Mouse (Mus musculus): ENCODE data around the gene Gm20388.
"Not testable (repeated sequence)": the region's sequence is repeated elsewhere in the genome, so short reads cannot be mapped to it uniquely, and the experiment has no call there.

Gm20388 gene

DNA sequence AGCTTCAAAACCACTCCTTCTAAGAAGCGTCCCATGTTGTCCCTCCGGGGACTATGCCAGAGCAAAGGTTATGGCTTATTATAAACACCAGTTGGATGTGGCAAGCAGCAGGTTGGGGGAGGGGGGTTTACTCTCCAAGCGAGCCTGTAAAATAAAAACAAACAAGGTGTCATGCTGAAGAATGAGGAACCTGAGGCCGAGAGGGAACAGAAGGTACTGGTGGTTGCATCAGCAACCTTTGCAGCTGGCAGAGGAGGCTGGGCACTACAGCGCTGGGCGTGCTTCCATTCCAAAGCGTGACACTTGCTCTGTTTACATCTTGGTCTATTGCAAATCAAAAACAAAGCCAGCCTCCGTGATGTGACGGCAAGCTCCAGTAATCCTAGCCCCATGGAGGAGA, 1669.8 kb downstream of the Gm20388 start:
- DNase-seq = no peak

DNA sequence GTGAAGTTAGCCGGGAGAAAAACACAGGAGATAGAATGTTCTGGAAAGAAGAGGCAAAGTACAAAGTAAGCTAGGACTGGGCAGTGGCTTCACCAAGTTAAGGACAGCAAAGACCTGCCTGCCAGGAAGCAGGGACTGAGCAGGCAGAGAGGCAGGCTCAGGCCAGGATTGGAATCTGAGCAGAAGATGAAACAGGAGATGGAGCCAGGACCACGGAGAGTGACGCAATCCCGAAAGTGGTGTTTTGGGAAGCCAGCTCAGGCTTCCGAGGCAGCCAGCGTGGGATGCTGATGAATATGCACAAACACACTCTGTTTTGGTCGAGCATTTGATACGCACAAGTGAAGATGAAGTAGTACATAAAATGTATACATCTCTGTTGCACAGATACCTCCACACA, 1673.0 kb downstream of the Gm20388 start:
- no peak for DNase-seq

DNA sequence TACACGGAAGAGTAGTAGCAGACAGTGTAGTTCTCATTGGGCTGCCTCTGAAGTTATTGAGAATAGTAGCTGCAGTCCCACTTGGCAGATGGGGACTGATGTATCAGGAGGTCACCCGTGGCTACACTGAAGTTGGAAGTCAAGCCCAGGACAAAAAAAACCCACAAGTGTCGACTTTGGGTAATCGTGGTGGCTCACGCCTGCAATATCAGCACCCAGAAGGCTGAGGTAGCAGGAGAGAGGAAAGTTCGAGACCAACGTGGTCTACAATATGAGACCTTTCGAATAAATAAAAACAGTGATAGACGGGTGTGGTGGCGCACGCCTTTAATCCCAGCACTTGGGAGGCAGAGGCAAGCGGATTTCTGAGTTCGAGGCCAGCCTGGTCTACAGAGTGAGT, 1674.1 kb downstream of the Gm20388 start:
- DNase-seq = no peak

DNA sequence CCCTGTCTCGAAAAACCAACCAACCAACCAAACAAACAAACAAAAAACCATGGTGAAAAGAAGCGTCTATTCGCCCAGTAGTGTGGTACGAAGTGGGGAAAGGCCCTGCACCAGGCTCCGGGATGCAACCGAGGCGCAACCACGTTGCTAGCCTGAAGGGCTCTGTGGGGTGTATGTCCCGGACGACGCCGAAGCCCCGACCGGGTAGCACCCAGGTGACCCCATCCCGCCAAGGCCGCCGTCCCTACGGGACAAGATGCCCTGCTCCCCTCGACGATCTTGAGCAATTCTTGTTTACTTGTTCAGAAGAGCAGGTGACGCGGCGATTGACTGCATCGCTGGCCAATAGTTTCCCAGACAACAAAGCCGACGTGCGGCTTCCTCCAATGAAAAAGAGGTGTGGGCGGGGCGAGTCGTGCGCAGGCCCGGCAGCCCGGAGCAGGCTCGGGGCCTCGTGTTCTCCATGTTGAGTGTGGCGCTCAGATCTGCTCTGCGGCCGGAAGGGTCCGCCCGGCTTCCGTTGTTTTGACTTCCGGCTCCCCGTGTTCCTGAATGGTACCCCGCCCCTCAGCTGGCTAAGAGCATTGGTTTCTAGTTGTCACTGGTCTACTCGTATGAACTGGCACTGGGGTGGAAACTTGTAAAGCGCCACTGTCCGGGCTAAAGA, 1674.7 kb downstream of the Gm20388 start:
- peak; percentile 99 for DNase-seq

DNA sequence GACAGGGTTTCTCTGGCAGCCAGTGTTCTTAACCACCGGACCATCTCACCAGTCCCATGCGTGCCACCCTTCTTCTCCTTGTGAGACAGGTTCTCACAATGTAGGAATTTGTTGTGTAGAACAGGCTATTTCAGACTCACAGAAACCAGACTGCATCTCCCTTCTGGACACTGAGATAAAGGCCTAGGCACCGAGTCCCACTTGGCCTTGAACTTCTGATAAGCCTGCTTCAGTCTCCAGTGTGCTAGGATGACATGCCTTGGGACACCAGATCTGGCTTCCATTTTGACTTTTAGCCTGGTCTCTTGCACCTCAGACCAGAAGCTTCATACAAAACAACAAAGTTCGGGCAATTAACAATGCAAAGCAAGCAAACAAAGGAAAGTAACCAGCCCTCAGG, 1678.1 kb downstream of the Gm20388 start:
- DNase-seq = no peak

DNA sequence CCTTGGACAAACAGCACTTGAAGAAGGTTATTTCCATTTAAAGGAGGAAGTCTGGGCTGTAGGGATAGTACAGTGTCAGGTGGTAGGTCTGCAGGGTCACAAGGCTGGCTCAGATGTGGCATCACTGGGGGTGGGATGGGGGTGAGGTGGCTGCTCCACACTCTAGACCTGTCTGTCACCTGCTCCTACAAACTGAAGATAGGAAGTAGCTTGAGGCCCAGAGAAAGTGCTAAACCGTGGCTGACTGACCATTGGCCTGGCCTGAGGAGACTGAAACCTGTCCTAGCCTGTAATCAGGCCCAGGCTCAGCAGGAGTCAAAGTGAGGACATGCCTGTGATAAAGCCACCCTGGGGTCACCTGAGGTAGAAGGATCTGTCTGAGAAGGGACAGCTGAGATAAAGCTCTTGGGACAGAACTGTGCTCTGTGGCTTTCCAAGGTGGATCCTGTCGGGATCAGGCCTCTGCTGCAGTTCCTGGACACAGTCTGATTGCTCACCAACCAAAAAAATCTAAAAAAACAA, 1678.6 kb downstream of the Gm20388 start:
- DNase-seq = no peak

DNA sequence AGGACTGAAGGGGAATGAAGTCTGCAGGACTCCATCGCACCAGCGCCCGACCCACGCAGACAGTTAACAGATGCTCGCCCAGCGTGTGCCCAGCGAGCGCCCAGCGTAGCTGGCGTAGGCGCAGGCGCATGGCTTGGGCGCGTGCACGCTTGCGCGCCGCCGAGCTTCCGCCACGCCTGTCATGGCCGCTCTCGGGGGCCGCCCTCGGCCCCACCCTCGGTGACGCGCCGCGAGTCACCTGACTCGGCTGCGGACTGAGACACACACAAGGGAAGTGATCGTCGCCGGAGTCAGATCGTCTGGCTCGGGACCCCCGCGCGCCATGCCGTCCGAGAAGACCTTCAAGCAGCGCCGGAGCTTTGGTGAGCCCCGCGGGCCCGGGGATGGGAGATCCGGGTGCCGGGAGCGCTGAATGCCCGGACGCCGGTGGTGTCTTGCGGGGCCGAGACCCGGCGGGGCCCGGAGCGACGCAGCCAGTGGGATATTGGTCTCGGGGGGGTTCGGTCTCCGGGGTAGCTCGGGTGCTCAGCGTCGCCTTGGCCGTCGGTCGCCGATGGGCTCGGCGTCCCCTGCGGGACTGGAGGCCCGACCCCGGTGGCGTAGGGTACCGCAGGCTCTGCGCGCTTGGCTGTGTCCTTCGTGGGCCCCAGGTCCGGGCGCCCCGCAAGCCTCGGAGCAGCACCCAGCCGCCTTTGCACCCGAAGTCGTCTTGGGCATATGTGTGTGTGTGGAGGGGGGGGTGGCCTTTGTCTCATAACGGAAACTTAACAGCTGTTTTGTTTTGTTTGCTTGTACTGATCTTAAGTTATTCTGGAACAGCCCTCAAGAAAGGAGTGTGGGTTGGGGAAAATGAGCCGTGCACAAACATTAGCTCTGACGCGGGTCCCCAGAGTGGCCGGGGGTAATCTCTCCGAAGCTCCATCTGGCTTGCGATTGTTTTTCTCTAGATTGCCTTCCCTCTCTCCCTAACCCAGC, 1679.8 kb downstream of the Gm20388 start, which contains the start of gene Map1lc3b:
TSS of gene Map1lc3b (plus strand) at position 159 of the 975 bp plus-strand sequence.
- DNase-seq = peak; percentile 97

DNA sequence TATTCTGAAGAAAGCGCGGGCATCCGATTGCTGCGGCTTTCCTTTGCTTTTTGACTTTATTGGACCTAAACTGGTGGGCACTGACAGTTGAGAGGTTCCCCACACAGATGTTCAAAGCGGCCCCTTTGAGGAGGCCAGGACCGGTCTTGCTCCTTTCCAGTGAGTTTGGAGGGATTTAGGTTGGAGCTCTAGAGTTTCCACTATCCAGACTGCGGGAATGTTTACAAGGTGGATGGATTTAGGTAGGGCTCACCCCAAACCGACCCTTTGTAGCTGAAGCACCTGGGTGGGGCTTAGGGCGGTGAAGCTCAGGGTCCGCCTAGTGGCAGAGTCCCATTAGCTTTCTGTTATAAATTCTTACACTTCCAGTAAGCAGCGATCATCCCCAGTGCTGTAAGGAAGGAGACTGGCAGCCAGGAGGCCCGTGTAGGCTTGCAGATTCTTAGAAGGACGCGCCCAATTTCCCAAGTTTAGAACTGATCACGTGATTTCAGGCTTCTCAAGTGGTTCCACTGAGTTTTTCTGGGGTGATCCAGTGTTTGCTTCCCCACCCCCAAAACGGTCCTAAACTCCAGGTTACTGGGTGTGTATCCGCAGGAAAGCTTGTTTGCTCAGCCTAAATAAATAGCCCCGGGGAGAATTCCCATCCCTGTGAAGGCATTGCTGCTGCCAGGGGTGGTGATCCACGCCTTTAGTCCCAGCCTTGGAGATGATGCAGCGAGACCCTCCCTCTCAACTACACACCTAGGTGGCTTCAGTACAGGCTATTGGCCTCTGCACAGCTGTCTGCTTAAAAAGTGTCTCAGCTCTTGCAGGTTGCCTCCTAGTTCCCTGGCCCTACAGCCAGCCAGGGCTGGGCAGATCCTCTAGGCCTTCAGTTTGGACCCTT, 1680.8 kb downstream of the Gm20388 start:
- DNase-seq = peak; percentile 71

DNA sequence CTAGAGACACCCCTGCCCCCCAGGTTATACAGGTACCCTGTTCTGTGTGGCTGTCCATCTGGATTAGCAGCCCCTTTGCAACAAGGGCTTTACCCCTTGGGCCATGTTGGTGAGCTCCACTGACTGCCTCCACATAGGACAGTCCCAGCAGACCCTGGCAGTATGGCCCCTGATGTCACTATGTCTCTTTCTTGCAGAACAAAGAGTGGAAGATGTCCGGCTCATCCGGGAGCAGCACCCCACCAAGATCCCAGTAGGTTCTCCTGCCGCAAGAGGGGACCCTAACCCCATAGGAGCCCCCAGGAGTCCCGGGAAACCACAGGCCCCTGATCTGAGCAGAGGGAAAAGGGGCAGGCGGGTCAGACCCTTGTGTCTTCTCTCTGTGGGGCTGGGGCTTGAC, 1682.7 kb downstream of the Gm20388 start:
- DNase-seq = no peak

DNA sequence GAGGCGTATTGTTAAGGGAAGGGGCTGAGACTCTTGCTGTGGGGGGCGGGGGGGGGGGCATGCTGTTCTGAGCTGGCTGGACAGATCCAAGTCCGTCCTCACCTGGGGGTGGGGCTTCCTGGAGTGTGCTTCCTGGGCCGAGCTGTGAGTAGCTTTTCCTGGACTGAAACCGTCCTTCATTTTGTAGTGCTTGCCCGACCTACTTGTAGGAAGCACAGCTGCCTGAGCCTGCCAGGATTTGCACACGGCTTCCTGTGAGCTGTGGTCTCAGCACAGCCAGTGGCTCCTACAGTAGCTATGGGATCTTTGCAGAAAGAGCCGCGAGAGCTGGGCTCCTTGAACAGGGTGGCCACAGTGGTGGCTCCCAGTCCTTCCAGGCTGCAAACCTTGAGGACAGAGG, 1683.3 kb downstream of the Gm20388 start:
- no peak for DNase-seq

DNA sequence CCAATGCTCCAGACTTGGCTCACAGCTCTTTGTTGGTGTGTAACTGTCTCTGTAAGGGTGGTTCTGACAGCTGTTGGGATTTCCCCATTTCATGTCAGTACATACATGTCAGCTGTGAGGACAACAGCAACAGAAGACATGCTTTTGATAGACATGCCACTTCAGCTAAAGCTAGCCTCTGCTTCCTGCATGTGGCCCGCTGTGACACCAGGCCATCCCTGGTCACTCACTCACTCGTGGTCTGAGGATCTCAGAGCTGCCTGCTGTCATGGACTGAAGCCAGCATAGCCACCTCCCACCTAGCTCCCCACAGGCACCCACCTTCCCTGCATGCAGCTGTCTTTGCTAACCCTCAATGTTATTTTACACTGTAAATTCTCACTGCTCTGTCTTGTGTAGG, 1686.9 kb downstream of the Gm20388 start:
- DNase-seq = not testable (repeated sequence)

DNA sequence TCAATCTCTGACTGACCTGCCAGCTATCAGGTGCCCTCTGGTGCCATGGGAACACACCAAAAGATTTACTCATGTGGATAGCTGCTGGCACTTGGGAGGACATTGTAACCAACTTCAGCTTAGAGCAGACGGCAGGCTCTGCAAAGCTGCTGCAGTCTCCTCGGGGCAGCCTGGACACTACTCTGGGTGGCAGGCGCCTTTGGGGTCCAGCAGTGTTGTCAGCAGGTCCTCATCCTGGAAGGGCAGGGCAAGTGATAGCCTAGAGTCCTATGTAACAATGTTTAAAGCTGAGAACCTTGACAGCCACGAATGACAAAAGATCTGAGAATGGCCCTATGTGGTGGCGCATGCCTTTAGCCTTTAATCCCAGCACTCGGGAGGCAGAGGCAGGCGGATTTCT, 1687.5 kb downstream of the Gm20388 start:
- DNase-seq = no peak

DNA sequence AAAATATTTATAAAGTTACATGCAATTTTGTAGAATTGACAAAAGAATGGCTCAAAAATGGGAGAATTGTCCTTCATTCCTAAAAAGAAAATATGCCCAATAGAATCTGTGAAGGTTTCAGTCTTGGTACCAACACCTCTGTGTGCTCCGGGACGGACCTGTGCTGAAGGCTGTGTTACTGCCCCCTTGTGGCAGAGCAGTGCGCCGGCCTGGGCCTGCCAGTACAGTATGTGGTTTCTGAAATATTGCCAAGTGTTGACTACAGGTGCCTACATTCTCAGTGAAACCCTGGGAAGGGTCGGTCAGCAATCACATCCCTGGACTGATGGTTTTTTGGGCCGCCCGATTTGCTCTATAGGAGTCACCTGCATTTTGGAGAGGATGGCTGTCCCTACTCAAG, 1688.3 kb downstream of the Gm20388 start:
- peak; percentile 80 for DNase-seq

DNA sequence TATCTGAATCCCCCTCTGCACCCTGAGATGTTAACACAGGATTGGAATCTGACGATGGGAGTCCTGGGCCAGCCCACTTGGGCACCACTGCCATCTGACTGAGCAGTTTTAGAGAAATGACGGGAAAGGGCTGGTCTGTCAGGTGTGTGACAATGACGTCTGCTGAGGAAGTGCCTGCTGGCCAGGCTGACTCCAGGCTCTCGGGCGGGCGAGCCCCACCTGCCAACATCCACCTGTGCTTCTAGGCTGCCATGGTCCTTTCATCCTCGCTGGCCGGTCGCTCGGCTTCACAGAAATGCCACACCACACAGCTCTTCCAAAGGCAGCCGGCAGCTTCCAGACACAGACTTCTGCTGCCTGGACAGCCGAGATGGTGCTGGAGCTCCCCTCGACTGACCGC, 1689.2 kb downstream of the Gm20388 start:
- no peak for DNase-seq

DNA sequence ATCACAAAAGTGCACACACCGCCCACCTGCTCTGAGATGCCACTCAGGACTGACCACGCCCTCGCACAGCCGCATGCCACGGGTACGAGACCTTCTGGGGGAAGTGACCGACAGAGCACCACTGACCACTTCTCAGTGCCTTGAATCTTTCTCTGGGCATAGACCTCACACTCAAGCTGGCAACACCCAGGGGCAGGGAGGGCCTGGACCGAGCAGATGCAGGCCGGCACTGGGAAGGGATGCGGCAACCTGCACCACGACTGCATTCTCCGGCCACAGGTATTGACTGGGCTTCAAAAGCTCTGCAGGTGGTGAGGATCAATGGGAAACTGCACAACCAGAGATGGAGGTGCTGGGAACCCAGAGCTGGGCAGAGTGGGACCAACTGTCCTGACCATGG, 1691.8 kb downstream of the Gm20388 start:
- no peak for DNase-seq

DNA sequence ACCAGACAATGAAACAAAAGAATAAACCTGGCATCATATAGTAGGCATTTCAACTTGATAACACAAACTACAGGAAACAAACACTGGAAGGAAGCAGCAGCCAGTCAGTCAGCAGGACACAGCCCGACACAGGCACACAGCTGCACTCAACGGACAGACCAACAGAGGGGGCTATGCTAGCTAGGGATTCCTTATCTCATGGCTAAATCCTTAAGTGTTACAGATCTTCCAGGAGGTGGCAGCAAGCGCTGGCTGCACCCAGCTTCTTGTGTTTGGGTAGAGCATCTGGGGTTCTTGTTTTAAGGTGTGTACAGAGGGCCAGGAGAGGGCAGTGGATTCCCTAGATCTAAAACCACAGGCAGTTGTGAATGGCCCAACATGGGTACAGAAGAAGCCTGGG, 1692.2 kb downstream of the Gm20388 start:
- DNase-seq = peak; percentile 70

DNA sequence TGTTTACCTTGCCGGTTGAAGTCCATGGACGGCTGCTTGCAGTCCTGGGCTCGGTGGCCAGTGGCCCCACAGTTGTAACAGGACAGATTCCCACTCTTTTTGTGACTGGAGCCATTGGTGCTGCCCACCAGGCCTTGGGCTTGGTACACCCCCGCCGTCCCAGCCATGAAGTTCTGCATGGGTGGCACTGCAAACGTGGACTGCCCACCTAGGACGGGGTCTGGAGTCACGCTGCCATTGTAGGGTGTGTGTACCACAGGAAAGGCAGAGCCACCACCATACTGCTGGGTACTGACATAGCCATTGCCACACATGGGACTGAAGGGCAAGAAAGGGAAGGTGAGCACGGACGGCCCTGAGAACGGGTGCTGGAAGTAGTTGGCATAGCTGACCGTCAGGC, 1693.2 kb downstream of the Gm20388 start:
- DNase-seq = no peak

DNA sequence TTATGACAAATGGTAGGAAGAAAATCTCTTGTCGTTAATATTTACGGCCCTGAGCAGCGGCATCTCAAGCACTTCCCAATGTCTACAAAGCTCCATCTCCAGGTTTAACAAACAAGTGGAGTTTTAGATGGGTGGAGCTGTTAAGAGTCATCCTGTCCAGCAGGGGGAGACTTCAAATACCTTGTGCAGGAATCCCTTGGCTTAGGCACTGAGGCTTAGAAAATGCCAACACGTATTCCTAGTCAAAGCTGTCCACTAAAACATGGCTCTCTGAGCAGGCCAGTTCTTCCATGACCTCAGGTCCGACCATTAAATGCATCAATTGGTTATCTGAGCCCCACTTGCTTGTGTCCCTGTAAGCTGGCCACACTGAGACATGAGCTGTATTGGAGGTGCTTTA, 1697.0 kb downstream of the Gm20388 start:
- DNase-seq = peak; percentile 35

DNA sequence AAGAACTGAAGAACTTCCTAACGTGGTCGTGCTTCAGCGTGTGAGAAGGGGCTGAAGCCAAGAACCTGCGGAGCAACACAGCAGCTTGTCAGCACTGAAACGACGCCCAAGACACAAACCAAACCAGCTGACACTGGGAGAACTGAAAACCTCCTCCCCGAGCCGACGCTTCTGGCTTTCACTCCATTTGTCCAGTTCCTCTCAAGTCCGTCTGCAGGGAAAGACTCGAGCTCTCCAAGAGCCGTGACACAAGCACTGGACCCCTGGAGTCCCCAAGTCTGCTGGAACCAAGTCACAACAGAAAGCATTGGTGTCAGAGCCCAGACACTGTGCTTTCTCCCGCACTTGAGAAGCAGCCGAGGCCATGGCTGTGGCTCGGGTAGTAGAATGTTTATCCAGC, 1698.6 kb downstream of the Gm20388 start:
- no peak for DNase-seq

DNA sequence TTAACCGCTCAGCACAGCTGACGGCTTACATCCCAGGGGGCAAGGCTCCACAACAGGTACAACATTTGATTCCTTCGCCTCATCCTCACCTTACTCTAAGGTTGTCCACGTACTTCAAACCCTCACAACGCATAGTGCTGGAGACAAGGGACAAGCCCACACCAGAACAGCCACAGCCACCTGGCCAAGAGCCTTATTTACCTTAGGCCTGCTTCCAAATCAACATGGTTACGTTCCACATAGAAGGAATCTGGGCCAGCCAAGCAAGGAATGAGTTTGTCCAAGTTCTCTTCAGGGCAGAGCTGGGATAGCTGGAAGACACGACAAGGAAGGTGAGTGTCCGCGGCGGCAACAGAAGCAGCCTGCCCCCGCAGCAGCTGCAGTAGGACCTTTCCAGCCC, 1699.3 kb downstream of the Gm20388 start:
- DNase-seq = no peak

DNA sequence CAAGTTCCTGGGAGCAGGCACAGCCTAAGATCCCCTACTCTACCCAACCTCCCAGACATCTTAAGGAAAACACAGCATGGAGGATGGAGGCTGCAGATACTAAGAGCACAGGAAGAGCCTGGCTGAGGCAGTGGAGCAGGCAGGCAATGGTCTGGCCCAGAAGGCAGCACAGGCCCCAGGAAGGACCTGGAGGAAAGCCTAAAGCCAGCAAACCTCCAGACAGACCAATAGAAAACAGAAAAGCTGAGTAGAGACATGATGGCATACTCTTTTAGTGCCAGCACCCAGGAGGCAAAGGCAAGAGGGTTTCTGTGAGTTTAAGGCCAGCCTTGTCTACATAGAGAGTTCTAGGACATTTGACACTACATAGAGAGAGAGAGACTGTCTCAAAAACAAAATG, 1702.8 kb downstream of the Gm20388 start:
- no peak for DNase-seq

DNA sequence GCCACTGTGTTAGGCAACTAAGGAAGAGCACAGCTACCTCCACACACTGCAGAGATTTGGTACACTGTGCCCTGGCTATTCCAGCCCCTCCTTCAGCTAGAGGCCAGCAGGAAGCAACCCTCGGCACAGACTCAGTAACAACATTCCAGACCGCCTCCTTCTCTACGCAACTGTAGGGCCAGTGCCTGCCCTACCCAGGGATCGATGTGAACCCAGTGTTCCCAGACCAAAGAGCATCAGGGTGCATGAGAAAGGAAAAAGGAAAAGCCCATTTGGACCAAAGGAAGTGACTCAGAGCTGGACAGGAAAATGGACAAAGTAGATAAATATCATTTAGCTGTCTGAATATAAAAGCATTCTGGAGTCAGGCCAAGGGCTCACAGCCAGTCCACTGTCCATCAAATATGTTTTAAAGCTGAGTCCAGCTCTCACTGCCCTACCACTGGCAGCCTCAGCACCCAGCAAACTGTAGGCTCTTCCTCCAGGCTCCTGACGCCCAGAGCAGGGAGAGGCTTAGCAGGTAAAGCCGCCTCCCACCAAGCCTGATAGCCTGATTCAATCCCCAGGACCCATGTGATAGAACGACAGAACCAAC, 1708.9 kb downstream of the Gm20388 start:
- peak; percentile 10 for DNase-seq
